ENCODE assay signal across 18 mouse cellular contexts in the genomic region with DNA sequence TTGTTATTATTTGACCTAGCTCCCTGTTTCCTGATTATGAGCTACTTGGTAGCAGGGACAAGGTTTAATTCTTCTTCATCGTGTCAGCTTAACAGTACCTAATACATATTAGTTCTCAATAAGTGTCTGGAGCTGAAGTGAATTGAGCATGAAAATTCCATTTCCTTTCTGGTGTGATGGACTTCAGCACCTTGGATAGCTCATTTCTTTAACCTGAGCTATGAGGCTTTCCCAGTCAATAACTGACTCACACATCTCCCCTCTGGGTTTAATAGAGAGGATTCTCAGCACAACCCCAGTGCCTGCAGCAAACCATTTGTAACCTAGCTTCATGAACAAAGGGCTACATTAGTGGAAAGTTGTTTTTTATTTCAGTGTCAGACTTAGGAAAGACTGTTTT.
DNase-seq lines count a peak whose midpoint lies in the region; ATAC-seq and TF ChIP-seq lines count a peak whose summit lies in the region.
"Had no signal": no experiment of that assay in that cellular context is flagged by ENCODE, and none has a peak within 500 bp of the region (broad histone marks: within the 10 kb centered on the region; RNA-seq: fewer than 3 reads in every experiment).

No protein-coding gene starts in this region.

- intact Hi-C loops in left cerebral cortex, postnatal 36 days (cut with DNase I), result no loop called here

- no peak overlapping the region for H3K9ac ChIP-seq in lung, embryonic 14.5 days
- H3K9ac ChIP-seq: forebrain, embryonic 15.5 days; kidney, embryonic 15.5 days; liver, embryonic 15.5 days; neural tube, embryonic 13.5 days had no signal

- WGBS in lung, embryonic 14.5 days, result 40% methylated on average over 1 of the region's 1 CpGs

- no peak overlapping the region for H3K4me3 ChIP-seq in lung, embryonic 14.5 days (ENCODE audit: low read depth, low read length)
- H3K4me3 ChIP-seq: forebrain, embryonic 15.5 days; kidney, embryonic 15.5 days; liver, embryonic 15.5 days; midbrain, embryonic 10.5 days; neural tube, embryonic 13.5 days had no signal

- ATAC-seq in lung, embryonic 14.5 days (ENCODE audit: insufficient read depth), result no peak
- ATAC-seq in megakaryocyte, adult 5-6 weeks (ENCODE audit: poor library complexity, severe bottlenecking), result no peak
- ATAC-seq: activated CD4-positive, CD25-positive, alpha-beta regulatory T cell, adult 4 months; forebrain, embryonic 15.5 days had no signal

- no peaks in the 10 kb centered on the region for H3K36me3 ChIP-seq in lung, embryonic 14.5 days (ENCODE audit: insufficient read depth)
- H3K36me3 ChIP-seq: forebrain, embryonic 15.5 days; kidney, embryonic 15.5 days; liver, embryonic 15.5 days; midbrain, embryonic 10.5 days; neural tube, embryonic 13.5 days had no signal

- no peak for TF ChIP-seq CTCF in lung, embryonic 14.5 days (IDR thresholded peaks at IDR 0.05; ENCODE audit: low read depth)

- H3K27me3 ChIP-seq in lung, embryonic 14.5 days (ENCODE audit: insufficient read depth, low read length), result no peaks in the 10 kb centered on the region
- H3K27me3 ChIP-seq: forebrain, embryonic 15.5 days; kidney, embryonic 15.5 days; liver, embryonic 15.5 days; neural tube, embryonic 13.5 days had no signal

- no peak overlapping the region for H3K4me2 ChIP-seq in lung, embryonic 14.5 days
- H3K4me2 ChIP-seq: forebrain, embryonic 15.5 days; kidney, embryonic 15.5 days; liver, embryonic 15.5 days; neural tube, embryonic 13.5 days had no signal

- H3K9me3 ChIP-seq in lung, embryonic 14.5 days (ENCODE audit: low read depth, low read length), result no peaks in the 10 kb centered on the region
- H3K9me3 ChIP-seq: forebrain, embryonic 15.5 days; kidney, embryonic 15.5 days; liver, embryonic 15.5 days; midbrain, embryonic 10.5 days; neural tube, embryonic 13.5 days had no signal

- DNase-seq in adrenal gland, postnatal 10 days, result peak; percentile 5
- DNase-seq in adrenal gland, adult 2 months, result no peak
- DNase-seq in lung, embryonic 14.5 days, result peak; percentile 84
- no peak for DNase-seq in lung, postnatal 25 days (ENCODE audit: low spot score)
- peak; percentile 36 for DNase-seq in ZHBTc4 (ENCODE audit: low read depth, low spot score)
- DNase-seq in induced T-regulatory cell, adult 2 months (ENCODE audit: low read depth), result peak; percentile 4
- DNase-seq in left cerebral cortex, postnatal 36 days (ENCODE audit: low spot score in 2 of 2), result no peak
- DNase-seq: B cell, adult 2 months; gastrocnemius, postnatal 36 days; heart, postnatal 14 days; right cerebral cortex, postnatal 14 days had no signal

- no peak overlapping the region for H3K27ac ChIP-seq in lung, embryonic 14.5 days (ENCODE audit: low read depth)
- H3K27ac ChIP-seq: forebrain, embryonic 15.5 days; kidney, embryonic 15.5 days; liver, embryonic 15.5 days; midbrain, embryonic 10.5 days; neural tube, embryonic 13.5 days had no signal

- H3K4me1 ChIP-seq in lung, embryonic 14.5 days (ENCODE audit: insufficient read depth), result no peaks in the 10 kb centered on the region
- H3K4me1 ChIP-seq: forebrain, embryonic 15.5 days; kidney, embryonic 15.5 days; liver, embryonic 15.5 days; midbrain, embryonic 10.5 days had no signal

Comparison
In these comparisons a context has a peak if more than half of its experiments do, and no peak if none do; other contexts are left out.
1. DNase-seq: peak in adrenal gland, postnatal 10 days (single experiment), lung, embryonic 14.5 days (single experiment), ZHBTc4 (single experiment) and induced T-regulatory cell, adult 2 months (single experiment); none in adrenal gland, adult 2 months (single experiment), lung, postnatal 25 days (single experiment) and left cerebral cortex, postnatal 36 days (0 of 2).